ENCODE assay signal across 19 mouse cellular contexts in genomic region chr2:130655660-130656339, GRCm38 (mm10). TPM values are rescaled to one million over a fixed set of nuclear protein-coding genes. Genes with fewer than 3 reads are reported as not detected.
DNase-seq lines count a peak whose midpoint lies in the region; ATAC-seq and TF ChIP-seq lines count a peak whose summit lies in the region.
"Had no signal": no experiment of that assay in that cellular context is flagged by ENCODE, and none has a peak within 500 bp of the region (broad histone marks: within the 10 kb centered on the region; RNA-seq: fewer than 3 reads in every experiment).

No protein-coding gene starts in this region.

- intact Hi-C loops in heart, adult 2 months (cut with DNase I) = no loop called here

- no peaks in the 10 kb centered on the region for H3K4me1 ChIP-seq in heart, embryonic 10.5 days
- no peaks in the 10 kb centered on the region for H3K4me1 ChIP-seq in heart, adult 2 months (ENCODE audit: control insufficient read depth, insufficient read depth, low read length)
- H3K4me1 ChIP-seq in MEL (ENCODE audit: control insufficient read depth in 1 of 2, insufficient read depth in 2 of 2, low read length in 2 of 2) = peaks cover 11 to 19% of the 10 kb centered on the region in 2 experiments
- peaks cover 4% of the 10 kb centered on the region; the same call in 1 of the 2 replicates for H3K4me1 ChIP-seq in cortical plate, adult 2 months (ENCODE audit: control insufficient read depth, insufficient read depth, low read length)
- H3K4me1 ChIP-seq in liver, embryonic 13.5 days (replicated peaks) = peaks cover 50% of the 10 kb centered on the region
- H3K4me1 ChIP-seq in forebrain, embryonic 14.5 days (ENCODE audit: control insufficient read depth, insufficient read depth, low read length) = no peaks in the 10 kb centered on the region
- H3K4me1 ChIP-seq: hindbrain, embryonic 10.5 days; limb, embryonic 15.5 days; midbrain, embryonic 13.5 days had no signal

- H3K4me2 ChIP-seq in liver, embryonic 13.5 days = peak overlapping the region; percentile 55
- no peak overlapping the region for H3K4me2 ChIP-seq in forebrain, embryonic 14.5 days (ENCODE audit: low read length)
- H3K4me2 ChIP-seq: limb, embryonic 15.5 days; midbrain, embryonic 13.5 days had no signal

- TF ChIP-seq EP300 in heart, adult 2 months (IDR thresholded peaks at IDR 0.05; ENCODE audit: insufficient read depth, low read depth, low read length) = no peak
- TF ChIP-seq EP300 in MEL (IDR thresholded peaks at IDR 0.05; ENCODE audit: low read depth in 1 of 2, low read length in 2 of 2) = peak; percentile 90 to 92

- no peak for DNase-seq in heart, embryonic 10.5 days (ENCODE audit: low spot score)
- no peak for DNase-seq in heart, adult 2 months
- peak; percentile 83 for DNase-seq in MEL (ENCODE audit: low read depth, low spot score)
- peak; percentile 47 for DNase-seq in liver, embryonic 13.5 days
- no peak for DNase-seq in kidney, postnatal 36 days
- no peak for DNase-seq in right cerebral cortex, postnatal 4 days
- no peak for DNase-seq in forebrain, embryonic 14.5 days (ENCODE audit: low spot score)
- DNase-seq: adrenal gland, postnatal 14 days; cerebellum, adult 2 months; cerebellum, postnatal 36 days; forebrain, postnatal 0 days; kidney, adult 8-10 months; kidney, postnatal 4 days had no signal

- no peak for TF ChIP-seq POLR2A in heart, adult 2 months (IDR thresholded peaks at IDR 0.05; ENCODE audit: insufficient read depth, low read depth, low read length)
- no peak for TF ChIP-seq POLR2A in MEL (IDR thresholded peaks at IDR 0.05; ENCODE audit: control insufficient read depth in 1 of 2, insufficient read depth in 1 of 2, low read depth in 1 of 2, low read length in 2 of 2, poor library complexity in 1 of 2)
- no peak for TF ChIP-seq POLR2A in cortical plate, adult 2 months (IDR thresholded peaks at IDR 0.05; ENCODE audit: extremely low read depth, insufficient read depth, low read length)

- H3K36me3 ChIP-seq in heart, embryonic 10.5 days = peaks cover 90% of the 10 kb centered on the region
- no peaks in the 10 kb centered on the region for H3K36me3 ChIP-seq in heart, adult 2 months (ENCODE audit: control insufficient read depth, insufficient read depth, low read length)
- H3K36me3 ChIP-seq in MEL (ENCODE audit: control insufficient read depth in 1 of 2, insufficient read depth in 2 of 2, low read length in 2 of 2) = peaks cover 2 to 13% of the 10 kb centered on the region in 2 experiments; a peak in 3 of 4 replicates
- H3K36me3 ChIP-seq in liver, embryonic 13.5 days = peaks cover 80% of the 10 kb centered on the region
- peaks cover 80% of the 10 kb centered on the region for H3K36me3 ChIP-seq in forebrain, embryonic 14.5 days (ENCODE audit: control insufficient read depth, insufficient read depth, low read length)

- TF ChIP-seq RAD21 in MEL (IDR thresholded peaks at IDR 0.05; ENCODE audit: low read depth, low read length) = no peak

- H3K4me3 ChIP-seq in heart, embryonic 10.5 days = no peak overlapping the region
- no peak overlapping the region for H3K4me3 ChIP-seq in heart, adult 2 months
- H3K4me3 ChIP-seq in MEL (ENCODE audit: control insufficient read depth in 1 of 2, insufficient read depth in 1 of 2, low read depth in 2 of 2, low read length in 2 of 2) = 0 out of 4 replicates have a peak overlapping the region, but pooled peaks of 1 of the 2 experiments have one; percentile 21
- no peak overlapping the region for H3K4me3 ChIP-seq in cortical plate, adult 2 months (ENCODE audit: insufficient read depth, low read length)
- peak overlapping the region; percentile 10 for H3K4me3 ChIP-seq in liver, embryonic 13.5 days (replicated peaks)
- H3K4me3 ChIP-seq in forebrain, embryonic 14.5 days (ENCODE audit: low read depth, low read length) = no peak overlapping the region
- H3K4me3 ChIP-seq: hindbrain, embryonic 10.5 days; limb, embryonic 15.5 days; midbrain, embryonic 13.5 days had no signal

- no peaks in the 10 kb centered on the region for H3K27me3 ChIP-seq in heart, embryonic 10.5 days (ENCODE audit: insufficient read depth, poor library complexity, severe bottlenecking)
- no peaks in the 10 kb centered on the region for H3K27me3 ChIP-seq in heart, adult 2 months (ENCODE audit: control insufficient read depth, insufficient read depth, low read length)
- no peaks in the 10 kb centered on the region for H3K27me3 ChIP-seq in MEL (ENCODE audit: control insufficient read depth in 1 of 2, insufficient read depth in 2 of 2, low read length in 2 of 2)
- H3K27me3 ChIP-seq in liver, embryonic 13.5 days = no peaks in the 10 kb centered on the region
- H3K27me3 ChIP-seq in forebrain, embryonic 14.5 days (replicated peaks; ENCODE audit: control insufficient read depth, insufficient read depth, low read length) = no peaks in the 10 kb centered on the region
- H3K27me3 ChIP-seq: limb, embryonic 15.5 days; midbrain, embryonic 13.5 days had no signal

- H3K9me3 ChIP-seq in heart, embryonic 10.5 days = no peaks in the 10 kb centered on the region
- no peaks in the 10 kb centered on the region for H3K9me3 ChIP-seq in MEL (replicated peaks; ENCODE audit: insufficient read depth, low read length)
- H3K9me3 ChIP-seq in liver, embryonic 13.5 days (replicated peaks) = no peaks in the 10 kb centered on the region
- H3K9me3 ChIP-seq in forebrain, embryonic 14.5 days (replicated peaks; ENCODE audit: control insufficient read depth, low read length) = no peaks in the 10 kb centered on the region
- H3K9me3 ChIP-seq: hindbrain, embryonic 10.5 days; limb, embryonic 15.5 days; midbrain, embryonic 13.5 days had no signal

- H3K27ac ChIP-seq in heart, embryonic 10.5 days = peak overlapping the region; percentile 47; the same call in 1 of the 2 replicates
- H3K27ac ChIP-seq in heart, adult 2 months = no peak overlapping the region
- H3K27ac ChIP-seq in MEL (ENCODE audit: control insufficient read depth, low read depth, low read length) = peak overlapping the region; percentile 84
- peak overlapping the region; percentile 45; the same call in 1 of the 2 replicates for H3K27ac ChIP-seq in cortical plate, adult 2 months (ENCODE audit: insufficient read depth, low read length)
- peak overlapping the region; percentile 90 for H3K27ac ChIP-seq in liver, embryonic 13.5 days
- no peak overlapping the region for H3K27ac ChIP-seq in forebrain, embryonic 14.5 days (ENCODE audit: low read depth, low read length)
- H3K27ac ChIP-seq: hindbrain, embryonic 10.5 days; limb, embryonic 15.5 days; midbrain, embryonic 13.5 days had no signal

- ATAC-seq in liver, embryonic 13.5 days (ENCODE audit: low read depth) = peak; percentile 91
- ATAC-seq in forebrain, embryonic 14.5 days = no peak
- ATAC-seq: CD4-positive, CD25-positive, alpha-beta regulatory T cell, adult 4 months; forebrain, postnatal 0 days; lung, postnatal 0 days; midbrain, embryonic 13.5 days had no signal

- no peak overlapping the region for H3K9ac ChIP-seq in heart, adult 2 months (ENCODE audit: low read depth, low read length)
- no peak overlapping the region for H3K9ac ChIP-seq in MEL (ENCODE audit: control insufficient read depth, low read depth, low read length, poor library complexity, severe bottlenecking)
- peak overlapping the region; percentile 57 for H3K9ac ChIP-seq in liver, embryonic 13.5 days
- H3K9ac ChIP-seq in forebrain, embryonic 14.5 days (ENCODE audit: low read length) = no peak overlapping the region
- H3K9ac ChIP-seq: forebrain, postnatal 0 days; limb, embryonic 15.5 days; midbrain, embryonic 13.5 days had no signal

- no peaks in the 10 kb centered on the region for H3K79me2 ChIP-seq in heart, adult 2 months (replicated peaks; ENCODE audit: control insufficient read depth, insufficient read depth, low read length)
- no peaks in the 10 kb centered on the region for H3K79me2 ChIP-seq in MEL (ENCODE audit: control insufficient read depth, insufficient read depth, low read length, poor library complexity)

- WGBS in heart, embryonic 10.5 days = 81% methylated on average over 6 of the region's 6 CpGs
- 90% methylated on average over 6 of the region's 6 CpGs for WGBS in heart, adult 2 months
- 29% methylated on average over 6 of the region's 6 CpGs for whole genome bisulfite sequencing in liver, embryonic 13.5 days (ENCODE audit: insufficient replicate concordance)
- WGBS in forebrain, embryonic 14.5 days = 92% methylated on average over 6 of the region's 6 CpGs

- TF ChIP-seq CTCF in heart, adult 2 months (IDR thresholded peaks at IDR 0.05) = no peak
- TF ChIP-seq CTCF in MEL (IDR thresholded peaks at IDR 0.05 in 2 of 3, conservative IDR thresholded peaks at IDR 0.05 in 1 of 3; ENCODE audit: control insufficient read depth in 1 of 3, insufficient read depth in 1 of 3, low read depth in 2 of 3, low read length in 3 of 3, poor library complexity in 1 of 3, severe bottlenecking in 1 of 3) = no peak
- no peak for TF ChIP-seq CTCF in cortical plate, adult 2 months (IDR thresholded peaks at IDR 0.05; ENCODE audit: extremely low read depth, insufficient read depth, low read length)

RNA-seq across cellular contexts. Expression of gene Ddrgk1, which starts 8.7 kb away (rescaled TPM):
- 45.1 and 54.8 TPM in 2 replicates for polyA plus RNA-seq in heart, embryonic 10.5 days (2016; fragmentation: Nextera tagmentation; extraction: Ambion mirVana)
- 10 to 100 TPM; 71.1 to 96.0 TPM for total RNA-seq in heart, adult 2 months (2021)
- polyA plus RNA-seq in heart, adult 2 months (2012; rRNA removed) = 35.2 and 47.0 TPM in 2 replicates
- 44.7 and 52.7 TPM in 2 replicates for total RNA-seq in MEL (2012; rRNA removed)
- polyA plus RNA-seq in MEL (2012; ENCODE audit: insufficient read depth in 1 of 2, insufficient read length in 2 of 2, low read depth in 1 of 2, low replicate concordance in 2 of 2, missing spikeins in 1 of 2) = 10 to 100 TPM in 1 of 2 experiments, not detected in 1; 73.6 TPM
- 102 and 109 TPM in 2 replicates for polyA plus RNA-seq in cortical plate, adult 2 months (2012; rRNA removed)
- polyA plus RNA-seq in liver, embryonic 13.5 days (2015; fragmentation: Nextera tagmentation; extraction: Ambion mirVana) = 41.7 and 43.6 TPM in 2 replicates
- 49.8 and 55.9 TPM in 2 replicates for polyA plus RNA-seq in forebrain, embryonic 14.5 days (2014; fragmentation: Nextera tagmentation; extraction: Ambion mirVana)

RNA-seq across cellular contexts. Expression of gene Itpa, which starts 11.6 kb away (rescaled TPM):
- 96.9 and 118 TPM in 2 replicates for polyA plus RNA-seq in heart, embryonic 10.5 days (2016; fragmentation: Nextera tagmentation; extraction: Ambion mirVana)
- 10 to 100 TPM; 14.9 to 16.8 TPM for total RNA-seq in heart, adult 2 months (2021)
- polyA plus RNA-seq in heart, adult 2 months (2012; rRNA removed) = 24.0 and 31.6 TPM in 2 replicates
- total RNA-seq in MEL (2012; rRNA removed) = 130 and 137 TPM in 2 replicates
- polyA plus RNA-seq in MEL (2012; ENCODE audit: insufficient read depth in 1 of 2, insufficient read length in 2 of 2, low read depth in 1 of 2, low replicate concordance in 2 of 2, missing spikeins in 1 of 2) = 100 to 1,000 TPM in 1 of 2 experiments, not detected in 1; 102 TPM
- 64.5 TPM in 2 replicates for polyA plus RNA-seq in cortical plate, adult 2 months (2012; rRNA removed)
- polyA plus RNA-seq in liver, embryonic 13.5 days (2015; fragmentation: Nextera tagmentation; extraction: Ambion mirVana) = 66.5 and 78.5 TPM in 2 replicates
- polyA plus RNA-seq in forebrain, embryonic 14.5 days (2014; fragmentation: Nextera tagmentation; extraction: Ambion mirVana) = 125 and 131 TPM in 2 replicates

RNA-seq across cellular contexts. Expression of gene Lzts3, which starts 13.2 kb away (rescaled TPM):
- 1.2 and 1.7 TPM in 2 replicates for polyA plus RNA-seq in heart, embryonic 10.5 days (2016; fragmentation: Nextera tagmentation; extraction: Ambion mirVana)
- total RNA-seq in heart, adult 2 months (2021) = 1 to 10 TPM; 4.9 to 5.1 TPM
- 5.8 and 7.2 TPM in 2 replicates for polyA plus RNA-seq in heart, adult 2 months (2012; rRNA removed)
- 1.9 and 2.1 TPM in 2 replicates for total RNA-seq in MEL (2012; rRNA removed)
- polyA plus RNA-seq in MEL (2012; ENCODE audit: insufficient read depth in 1 of 2, insufficient read length in 2 of 2, low read depth in 1 of 2, low replicate concordance in 2 of 2, missing spikeins in 1 of 2) = 1 to 10 TPM in 1 of 2 experiments, not detected in 1; 4.5 TPM
- 200 and 201 TPM in 2 replicates for polyA plus RNA-seq in cortical plate, adult 2 months (2012; rRNA removed)
- polyA plus RNA-seq in liver, embryonic 13.5 days (2015; fragmentation: Nextera tagmentation; extraction: Ambion mirVana) = 0.95 and 1.3 TPM in 2 replicates
- 1.6 and 2.5 TPM in 2 replicates for polyA plus RNA-seq in forebrain, embryonic 14.5 days (2014; fragmentation: Nextera tagmentation; extraction: Ambion mirVana)

RNA-seq across cellular contexts. Expression of gene Ubox5, which starts 26.0 kb away (rescaled TPM):
- 10.8 and 14.2 TPM in 2 replicates for polyA plus RNA-seq in heart, embryonic 10.5 days (2016; fragmentation: Nextera tagmentation; extraction: Ambion mirVana)
- 1 to 10 TPM; 3.9 to 5.2 TPM for total RNA-seq in heart, adult 2 months (2021)
- polyA plus RNA-seq in heart, adult 2 months (2012; rRNA removed) = 5.0 and 5.6 TPM in 2 replicates
- total RNA-seq in MEL (2012; rRNA removed) = 5.1 and 5.4 TPM in 2 replicates
- 10 to 100 TPM in 1 of 2 experiments, not detected in 1; 11.2 TPM for polyA plus RNA-seq in MEL (2012; ENCODE audit: insufficient read depth in 1 of 2, insufficient read length in 2 of 2, low read depth in 1 of 2, low replicate concordance in 2 of 2, missing spikeins in 1 of 2)
- 11.0 and 11.3 TPM in 2 replicates for polyA plus RNA-seq in cortical plate, adult 2 months (2012; rRNA removed)
- 6.2 and 6.5 TPM in 2 replicates for polyA plus RNA-seq in liver, embryonic 13.5 days (2015; fragmentation: Nextera tagmentation; extraction: Ambion mirVana)
- polyA plus RNA-seq in forebrain, embryonic 14.5 days (2014; fragmentation: Nextera tagmentation; extraction: Ambion mirVana) = 13.0 and 14.9 TPM in 2 replicates

RNA-seq across cellular contexts. Expression of gene Fastkd5, which starts 26.0 kb away (rescaled TPM):
- 18.9 and 19.6 TPM in 2 replicates for polyA plus RNA-seq in heart, embryonic 10.5 days (2016; fragmentation: Nextera tagmentation; extraction: Ambion mirVana)
- 1 to 10 TPM; 7.5 to 9.0 TPM for total RNA-seq in heart, adult 2 months (2021)
- polyA plus RNA-seq in heart, adult 2 months (2012; rRNA removed) = 2.2 and 5.1 TPM in 2 replicates
- total RNA-seq in MEL (2012; rRNA removed) = 13.6 and 15.3 TPM in 2 replicates
- 10 to 100 TPM in 1 of 2 experiments, not detected in 1; 11.7 TPM for polyA plus RNA-seq in MEL (2012; ENCODE audit: insufficient read depth in 1 of 2, insufficient read length in 2 of 2, low read depth in 1 of 2, low replicate concordance in 2 of 2, missing spikeins in 1 of 2)
- polyA plus RNA-seq in cortical plate, adult 2 months (2012; rRNA removed) = 3.7 and 4.8 TPM in 2 replicates
- polyA plus RNA-seq in liver, embryonic 13.5 days (2015; fragmentation: Nextera tagmentation; extraction: Ambion mirVana) = 12.0 and 16.8 TPM in 2 replicates
- 14.0 and 15.9 TPM in 2 replicates for polyA plus RNA-seq in forebrain, embryonic 14.5 days (2014; fragmentation: Nextera tagmentation; extraction: Ambion mirVana)

Comparison
In these comparisons a context has a peak if more than half of its experiments do, and no peak if none do; other contexts are left out.
1. H3K27ac ChIP-seq: peak in heart, embryonic 10.5 days (single experiment), MEL (single experiment), cortical plate, adult 2 months (single experiment) and liver, embryonic 13.5 days (single experiment); none in heart, adult 2 months (single experiment) and forebrain, embryonic 14.5 days (single experiment).
2. DNase-seq: peak in MEL (single experiment) and liver, embryonic 13.5 days (single experiment); none in heart, embryonic 10.5 days (single experiment), heart, adult 2 months (0 of 2), kidney, postnatal 36 days (0 of 2), right cerebral cortex, postnatal 4 days (single experiment) and forebrain, embryonic 14.5 days (single experiment).
3. RNA of gene Lzts3, which starts 13.2 kb away (polyA plus RNA-seq): 200 to 201 TPM in cortical plate, adult 2 months; 5.8 to 7.2 TPM in heart, adult 2 months, 4.5 TPM in MEL, 1.2 to 1.7 TPM in heart, embryonic 10.5 days, 1.6 to 2.5 TPM in forebrain, embryonic 14.5 days and 0.95 to 1.3 TPM in liver, embryonic 13.5 days; every median in the first group is over 10 times any median in the second.